Mouse (Mus musculus) cortical plate, adult 2 months (tissue): ENCODE data around the gene Slc25a27.

Experiments
- CTCF ChIP-seq: fragments of 200-500 bp; IDR thresholded peaks from 2 replicates; pipeline ENCODE4 v1.5.1; 2011; ENCODE audit warnings: mild to moderate bottlenecking, control low read depth, low read length; ENCODE audit not compliant: insufficient read depth; ENCODE audit errors: extremely low read depth
- POLR2A ChIP-seq: fragments of 200-500 bp; IDR thresholded peaks from 2 replicates; pipeline ENCODE4 v1.6.1; 2011; ENCODE audit warnings: mild to moderate bottlenecking, low read length, control low read depth; ENCODE audit not compliant: insufficient read depth; ENCODE audit errors: extremely low read depth

GRCm38 (mm10) chr17:43637146-43637545 lies 29.9 kb downstream of the Slc25a27 start:
- TF ChIP-seq CTCF (no peak), POLR2A (no peak)
